Mouse (Mus musculus) ovary, adult 18-20 months (tissue): ENCODE results near the gene Mthfr.
"Not testable (repeated sequence)": the region's sequence is repeated elsewhere in the genome, so short reads cannot be mapped to it uniquely, and the experiment has no call there.

ENCODE experiments used
- DNase-seq: peaks from one replicate; pipeline ENCODE4 v3.0.0; 2022; ENCODE audit warnings: low spot score, mixed read lengths

Mthfr gene

GRCm38 (mm10) chr4:148040029-148040830 lies 1.4 kb downstream of the Mthfr start:
- no peak for DNase-seq

DNA sequence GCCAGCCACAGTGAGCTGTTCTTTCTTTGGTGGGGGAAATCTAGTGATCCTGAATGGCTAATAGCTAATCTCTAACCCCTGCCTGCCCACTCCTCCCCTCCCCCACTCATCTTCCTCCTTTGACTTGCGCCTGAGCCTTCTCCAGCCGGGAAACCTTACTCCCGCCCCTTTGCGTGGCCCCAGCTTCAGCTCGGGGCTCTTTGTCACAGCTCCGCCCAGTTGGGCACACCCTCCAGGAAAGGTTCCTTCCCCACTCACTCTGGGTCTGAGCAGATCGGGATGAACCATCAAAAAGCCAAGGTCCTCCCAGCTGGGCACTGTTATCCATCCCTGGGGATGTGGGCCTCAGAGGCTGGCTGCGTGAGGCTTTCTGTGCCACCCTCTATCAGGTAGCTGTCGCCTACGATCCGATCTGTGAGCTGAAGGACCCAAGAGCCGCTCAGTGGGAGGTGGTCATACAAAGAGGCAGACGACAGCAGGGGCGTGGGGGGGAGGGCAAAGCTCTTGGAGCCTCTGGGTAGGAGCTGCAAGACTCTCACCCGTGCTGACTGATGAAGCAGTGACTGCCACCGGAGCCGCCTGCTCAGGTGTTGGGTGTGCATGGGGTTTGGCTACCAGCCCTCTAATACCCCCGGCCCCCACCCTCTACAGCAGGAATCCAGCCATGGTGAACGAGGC lies 2.2 kb downstream of the Mthfr start:
- DNase-seq = peak; percentile 67

DNA sequence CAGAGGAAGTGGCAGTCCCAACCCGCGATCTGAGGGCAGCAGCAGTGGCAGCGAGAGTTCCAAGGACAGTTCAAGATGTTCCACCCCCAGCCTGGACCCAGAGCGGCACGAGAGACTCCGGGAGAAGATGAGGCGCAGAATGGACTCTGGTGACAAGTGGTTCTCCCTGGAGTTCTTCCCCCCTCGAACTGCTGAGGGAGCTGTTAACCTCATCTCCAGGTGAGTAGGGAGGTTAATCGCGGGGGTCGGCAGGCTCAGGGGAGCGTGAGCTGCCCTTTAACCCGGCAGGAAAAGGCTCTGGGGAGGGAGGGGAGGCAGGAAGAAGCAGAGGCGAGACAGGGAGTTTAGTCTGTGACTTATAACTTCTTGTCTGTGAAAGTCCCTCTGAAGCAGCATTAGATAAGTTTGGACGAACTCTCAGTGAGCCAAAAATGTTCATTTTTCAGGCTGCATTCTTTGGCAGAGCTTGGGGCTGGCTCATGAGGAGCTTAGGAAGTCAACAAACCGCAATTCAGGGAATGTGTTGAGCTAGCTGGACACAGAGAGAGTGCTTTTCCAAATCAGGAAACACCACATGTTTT lies 2.8 kb downstream of the Mthfr start:
- no peak for DNase-seq

DNA sequence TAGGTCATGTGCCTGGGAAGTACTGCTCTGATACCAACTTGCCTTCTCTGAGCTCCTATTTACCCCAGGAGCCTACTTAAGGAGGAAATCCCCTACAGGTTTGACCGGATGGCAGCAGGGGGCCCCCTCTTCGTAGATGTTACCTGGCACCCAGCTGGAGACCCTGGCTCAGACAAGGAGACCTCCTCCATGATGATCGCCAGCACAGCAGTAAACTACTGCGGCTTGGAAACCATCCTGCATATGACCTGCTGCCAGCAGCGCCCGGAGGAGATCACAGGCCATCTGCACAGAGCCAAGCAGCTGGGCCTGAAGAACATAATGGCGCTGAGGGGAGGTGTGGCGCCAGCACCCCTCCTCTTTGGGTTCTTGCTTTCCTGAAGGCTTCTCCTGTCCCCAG lies 4.5 kb downstream of the Mthfr start:
- DNase-seq = not testable (repeated sequence)

DNA sequence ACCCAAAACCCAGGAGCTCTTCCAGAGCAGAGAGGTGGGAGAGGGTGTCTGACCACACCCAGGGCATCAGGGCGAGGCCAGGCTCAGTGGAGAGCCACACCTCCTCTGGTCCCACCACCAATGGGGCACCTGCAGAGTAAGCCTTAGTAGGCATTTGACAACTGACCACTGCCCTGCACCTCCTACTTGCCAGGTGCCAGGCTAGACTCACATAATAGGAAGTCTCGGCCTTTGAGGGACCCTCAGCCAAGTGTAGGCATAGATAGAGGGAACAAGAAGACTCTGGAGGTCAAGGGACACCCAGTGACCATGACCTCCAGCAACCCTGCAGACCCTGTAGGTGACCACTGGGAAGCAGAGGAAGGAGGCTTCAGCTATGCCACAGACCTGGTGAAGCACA lies 5.2 kb downstream of the Mthfr start:
- no peak for DNase-seq

DNA sequence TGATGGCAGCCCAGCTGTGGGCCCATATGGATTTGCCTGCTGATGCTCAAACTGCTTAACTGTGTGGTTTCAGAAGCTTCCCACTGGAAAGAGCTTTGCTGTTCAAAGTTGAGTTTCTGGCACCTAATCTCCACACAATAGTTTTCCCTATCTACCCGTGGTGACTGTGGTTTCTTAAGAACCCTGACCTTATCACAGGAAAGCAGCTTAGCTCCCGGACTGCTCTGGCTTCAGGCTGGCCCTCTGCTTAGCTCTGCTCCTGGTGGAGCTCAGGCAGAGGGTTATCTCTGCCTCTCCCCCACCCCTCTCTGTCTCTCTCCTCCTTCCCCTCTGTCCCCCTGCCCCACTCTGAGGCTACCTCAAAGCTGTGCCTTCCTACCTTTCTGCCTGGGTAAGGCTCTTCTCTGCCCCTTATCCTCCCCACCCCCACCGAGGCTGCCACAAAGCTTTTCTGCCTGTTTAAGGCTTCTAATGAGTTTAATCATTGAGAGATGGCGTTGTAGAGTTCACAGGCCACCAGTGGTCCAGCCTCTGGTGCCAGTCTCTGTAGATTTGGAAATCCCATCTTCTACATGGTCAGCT lies 7.7 kb downstream of the Mthfr start:
- no peak for DNase-seq

- DNase-seq = not testable (repeated sequence)
These were observed 11.6 kb downstream of the Mthfr start for GRCm38 (mm10) chr4:148050396-148050914.

- DNase-seq = no peak
These were observed 12.3 kb downstream of the Mthfr start for GRCm38 (mm10) chr4:148051046-148051776.

DNA sequence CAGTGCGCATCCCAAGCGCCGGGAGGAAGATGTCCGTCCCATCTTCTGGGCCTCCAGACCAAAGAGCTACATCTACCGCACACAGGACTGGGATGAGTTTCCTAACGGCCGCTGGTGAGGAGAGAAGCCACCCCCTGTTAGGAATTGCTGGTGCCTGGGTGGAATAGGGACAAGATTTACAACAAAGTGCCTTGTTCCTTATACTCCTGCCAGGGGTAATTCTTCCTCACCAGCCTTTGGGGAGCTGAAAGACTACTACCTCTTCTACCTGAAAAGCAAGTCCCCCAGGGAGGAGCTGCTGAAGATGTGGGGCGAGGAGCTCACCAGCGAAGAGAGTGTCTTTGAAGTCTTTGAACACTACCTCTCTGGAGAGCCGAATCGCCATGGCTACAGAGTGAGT lies 13.0 kb downstream of the Mthfr start:
- no peak for DNase-seq

- no peak for DNase-seq
These were observed 14.1 kb downstream of the Mthfr start for GRCm38 (mm10) chr4:148052976-148053375.

DNA sequence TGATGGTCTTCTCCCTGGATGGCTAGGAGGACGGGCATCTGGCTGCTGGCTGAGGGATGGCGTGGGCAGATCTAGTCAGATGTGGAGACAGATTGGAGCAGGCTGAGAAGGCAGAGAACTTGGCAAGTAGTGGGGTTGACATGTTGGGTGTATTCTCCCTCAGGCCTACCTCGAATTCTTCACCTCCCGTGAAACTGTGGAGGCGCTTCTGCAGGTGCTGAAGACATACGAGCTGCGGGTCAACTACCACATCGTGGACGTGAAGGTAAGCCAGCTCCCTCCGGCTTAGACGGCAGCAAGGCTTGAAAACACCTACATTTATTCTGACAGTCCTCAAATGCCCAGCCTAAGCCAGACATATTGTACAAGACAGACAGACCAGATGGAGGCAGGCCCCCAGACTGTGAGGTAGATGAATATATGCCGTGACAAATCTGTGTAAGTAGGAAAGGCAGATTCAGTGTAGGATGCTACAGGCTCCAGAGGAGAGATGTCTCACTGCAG lies 14.6 kb downstream of the Mthfr start:
- DNase-seq = no peak

- no peak for DNase-seq
These were observed 16.3 kb downstream of the Mthfr start for GRCm38 (mm10) chr4:148054961-148055695.

DNA sequence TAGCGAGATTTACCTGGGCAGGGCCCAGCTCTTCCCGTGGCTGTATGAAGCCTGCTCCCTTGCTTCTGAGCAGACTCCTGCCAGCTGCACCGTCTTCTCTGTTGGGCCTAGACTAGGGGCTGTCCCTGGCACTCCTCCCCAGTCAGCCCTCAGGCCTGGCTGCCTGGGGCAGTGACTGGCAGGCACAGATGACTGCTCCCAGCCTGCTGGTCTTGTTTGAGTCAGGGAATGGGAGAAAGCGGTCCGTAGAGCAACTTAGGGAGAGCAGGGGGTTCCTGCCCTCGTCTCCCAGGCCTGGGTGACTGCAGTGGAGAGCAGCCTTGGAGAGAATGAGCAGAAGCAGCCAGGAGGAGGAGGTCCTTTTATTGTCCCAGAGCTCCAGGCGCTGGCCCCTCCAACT lies 17.4 kb downstream of the Mthfr start:
- DNase-seq = no peak

DNA sequence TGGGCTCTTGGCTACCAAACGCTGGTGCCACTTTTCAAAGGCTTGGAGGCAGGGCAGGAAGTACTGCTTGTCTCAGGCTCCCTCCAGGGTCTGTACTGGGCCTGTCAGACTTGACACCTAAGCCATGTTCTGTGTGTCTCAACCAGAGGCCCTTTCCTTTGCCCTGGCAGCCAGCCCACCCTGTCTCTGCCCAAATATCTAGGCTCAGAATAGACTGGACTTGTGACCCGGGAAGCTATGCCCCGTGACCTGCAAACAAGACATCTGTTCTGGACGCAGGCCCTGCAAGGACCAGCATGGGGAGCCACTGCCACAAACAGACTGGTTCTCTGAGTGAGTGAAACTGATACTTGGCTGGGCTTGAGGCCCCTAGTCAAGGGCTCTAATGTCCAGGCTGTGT lies 17.9 kb downstream of the Mthfr start:
- no peak for DNase-seq

DNA sequence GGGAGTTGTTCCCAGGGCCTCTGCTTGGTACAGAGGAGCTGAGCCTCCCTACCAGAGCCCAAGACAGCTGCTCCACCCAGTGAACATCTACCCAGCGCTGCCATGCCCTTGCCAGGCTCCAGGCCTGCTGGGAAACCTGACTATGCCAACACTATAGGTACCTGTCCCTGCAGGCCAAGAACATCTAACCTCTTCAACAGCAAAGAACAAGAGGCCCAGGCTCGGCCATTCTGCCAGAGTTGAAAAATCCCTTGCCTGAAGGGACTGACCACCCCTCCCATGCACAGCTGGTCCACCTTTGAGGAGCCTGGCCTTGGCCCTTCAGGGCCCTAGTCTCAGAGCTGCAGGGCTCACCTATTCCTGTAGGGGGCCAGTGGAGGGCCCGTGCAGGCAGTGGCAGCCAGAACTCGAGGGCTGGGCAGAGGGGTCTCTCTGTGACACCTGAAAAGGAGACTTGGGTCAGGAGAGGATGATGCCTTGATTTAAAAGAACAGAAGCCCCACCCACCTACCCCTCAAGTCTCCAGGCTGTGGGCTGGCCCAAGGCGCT lies 18.9 kb downstream of the Mthfr start:
- no peak for DNase-seq

GRCm38 (mm10) chr4:148058218-148058819 lies 19.4 kb downstream of the Mthfr start:
- DNase-seq = no peak

DNA sequence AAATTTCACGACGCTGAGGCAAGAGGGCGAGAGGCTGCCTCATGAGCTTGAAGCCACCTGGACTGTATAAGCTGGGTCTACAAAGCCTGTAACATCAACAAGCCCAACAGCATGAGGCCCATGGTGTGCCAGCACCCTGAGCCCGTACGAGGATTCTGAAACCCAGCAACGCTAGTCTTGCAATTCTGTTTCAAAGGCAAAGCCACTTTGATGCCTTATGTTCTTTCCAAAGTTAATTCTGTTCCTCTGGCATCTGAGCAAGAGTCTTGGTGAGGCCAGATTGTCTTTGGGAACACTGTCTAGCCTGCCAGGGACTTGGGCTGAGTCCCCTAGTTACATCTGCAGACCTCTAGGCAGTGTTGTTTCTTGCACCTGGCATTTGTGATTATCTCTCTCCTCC lies 20.1 kb downstream of the Mthfr start:
- DNase-seq = no peak

GRCm38 (mm10) chr4:148060120-148061085 lies 21.5 kb downstream of the Mthfr start:
- DNase-seq = no peak

- no peak for DNase-seq
These were observed 22.2 kb downstream of the Mthfr start for GRCm38 (mm10) chr4:148061086-148061480.
